Mouse (Mus musculus): Measurements from ENCODE around the gene Vdr.

GRCm38 (mm10) chr15:97920306-97920705, 9.9 kb upstream of the Vdr start:
- no peak for TF ChIP-seq CTCF (conservative IDR thresholded peaks at IDR 0.05; ENCODE audit: low read length)
- no peak for TF ChIP-seq NANOG (IDR thresholded peaks at IDR 0.05; ENCODE audit: borderline replicate concordance, low read length)
- no peak for TF ChIP-seq POU5F1 (IDR thresholded peaks at IDR 0.05; ENCODE audit: borderline replicate concordance, low read length)
